Mouse (Mus musculus) left cerebral cortex, adult 2 months (tissue): ENCODE data around the gene Sema3b. TPM values are rescaled to one million over a fixed set of nuclear protein-coding genes. Genes with fewer than 3 reads are reported as not detected.
A peak's percentile ranks its signal among the peaks of the same experiment; 100 is the strongest.

Experiments
- DNase-seq, 2 experiments: peaks; one replicate each; pipeline ENCODE4 v3.0.0; 2021 to 2022; ENCODE audit warnings: low spot score in 2 of 2, mixed read lengths in 1 of 2; ENCODE audit errors: extremely low spot score in 1 of 2
- H3K27ac ChIP-seq: fragments of 200-600 bp; 2 replicates; pipeline ENCODE4 v1.8.1; 2022
- H3K4me3 ChIP-seq: fragments of 200-600 bp; 2 replicates; pipeline ENCODE4 v1.8.1; 2022
- CTCF ChIP-seq: fragments of 200-600 bp; IDR thresholded peaks from 2 replicates; pipeline ENCODE4 v1.8.1; 2022; ENCODE audit warnings: antibody characterized with exemption, mild to moderate bottlenecking, moderate library complexity
- intact Hi-C: fragments of 180-260 bp; cut with DNase I; formaldehyde crosslinking; loops from one replicate; pipeline ENCODE4 v1.15.1; 2025
- total RNA-seq, 2 experiments: library from RNA; stranded (reverse); gene quantifications; 2 replicates each; pipeline ENCODE4 v1.2.3; 2021

The Sema3b gene
- total RNA-seq, 2 experiments from 2014 or later: 3.3 to 4.1 TPM

DNA sequence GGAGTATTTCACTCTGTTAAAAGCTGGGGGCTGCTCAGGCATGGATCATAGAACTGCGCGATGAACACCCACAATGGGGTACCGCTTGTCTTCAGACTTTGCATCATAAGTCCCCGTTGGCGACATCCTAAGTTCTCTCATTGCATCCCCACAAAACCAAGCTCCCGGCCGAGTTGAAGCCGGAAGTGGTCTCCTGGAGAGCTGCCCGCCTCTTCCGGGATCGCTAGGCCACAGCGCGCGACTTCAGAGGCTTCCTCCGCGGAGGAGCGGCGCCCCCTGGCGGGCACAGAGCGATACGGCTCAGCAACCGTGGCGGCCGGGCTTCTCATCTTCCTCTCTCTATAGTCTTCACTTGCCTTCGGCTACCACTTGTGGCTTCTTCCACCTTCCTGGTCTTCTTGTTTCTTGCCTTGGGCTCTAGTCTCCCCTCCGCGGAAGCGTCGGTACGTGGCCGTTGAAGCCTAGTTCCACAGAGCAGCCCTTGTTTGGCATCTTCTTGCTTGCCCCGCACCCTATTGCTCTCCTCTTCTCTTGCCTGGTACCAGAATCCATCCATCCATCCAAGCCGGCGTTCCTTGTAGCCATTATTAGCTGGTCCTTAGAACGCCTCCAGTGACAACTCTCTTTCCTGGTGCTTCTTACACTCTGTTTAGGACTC lies 35.6 kb upstream of the Sema3b start:
- H3K27ac ChIP-seq: peak overlapping the region; percentile 70
- intact Hi-C loops: loop anchor here (1.0 kb wide), 4 partner anchors 18 to 94 kb away; no protein-coding TSS in a partner anchor

DNA sequence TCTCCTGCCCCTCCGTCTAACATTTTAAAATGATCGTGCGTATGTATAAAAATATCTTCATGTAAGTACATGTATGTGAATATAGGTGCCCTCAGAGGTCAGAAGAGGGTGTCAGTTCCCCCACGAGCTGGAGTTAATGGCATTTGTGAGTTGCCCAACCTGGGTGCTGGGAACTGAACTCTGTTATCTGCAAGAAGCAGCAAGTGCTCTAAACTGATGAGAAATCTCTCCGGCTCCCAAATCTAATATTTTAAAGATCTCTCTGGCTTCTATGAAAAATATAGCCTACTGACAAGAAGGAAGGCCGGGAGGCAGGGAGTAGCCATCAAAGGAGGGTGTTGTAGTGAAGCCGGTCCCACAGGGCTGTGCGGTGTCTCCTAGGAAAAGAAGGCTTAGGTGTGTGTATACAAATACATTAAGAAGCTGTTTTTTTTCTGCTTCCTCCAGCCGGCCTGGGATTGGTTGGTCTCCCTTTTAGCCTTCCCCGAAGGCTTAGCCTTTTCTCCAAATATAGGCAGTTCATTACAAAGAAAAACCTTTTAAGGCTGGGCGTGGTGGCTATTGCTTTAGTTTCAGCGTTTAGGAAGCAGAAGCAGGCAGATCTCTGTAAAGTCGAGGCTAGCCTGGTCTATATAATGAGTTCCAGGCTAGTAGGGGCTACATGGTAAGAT lies 34.6 kb upstream of the Sema3b start:
- no peak for DNase-seq
- no peak overlapping the region for H3K27ac ChIP-seq
- intact Hi-C loops: loop anchor here (1.0 kb wide), 2 partner anchors 17 to 41 kb away; no protein-coding TSS in a partner anchor

More for the DNA sequence above, 35.6 kb upstream of the Sema3b start:
- DNase-seq: peak; percentile 91 to 92
- peak overlapping the region; percentile 38 for H3K4me3 ChIP-seq
- TF ChIP-seq CTCF: no peak; the same call in none of the 2 replicates

DNA sequence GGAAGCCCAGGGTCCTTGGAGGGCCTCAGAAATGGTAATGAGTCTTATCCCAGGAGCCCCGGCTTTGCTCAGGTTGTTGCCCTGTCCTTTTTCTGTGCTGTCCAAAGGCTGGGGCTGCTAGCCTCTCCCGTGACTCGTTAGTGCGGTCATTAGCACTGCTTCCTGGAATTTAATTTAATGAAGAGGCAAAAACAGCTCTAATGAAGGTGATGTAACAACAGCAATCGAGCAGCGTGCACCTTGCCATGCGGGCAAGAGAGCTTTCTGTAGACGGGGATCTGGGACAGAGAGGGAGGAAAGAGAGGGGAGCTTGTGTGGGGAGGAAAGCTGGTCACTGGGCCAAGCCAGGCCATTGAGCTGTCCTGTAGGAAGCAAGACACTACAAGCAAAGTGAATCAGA lies 32.6 kb upstream of the Sema3b start:
- intact Hi-C loops: no loop called here
- no peak for DNase-seq
- H3K27ac ChIP-seq: no peak overlapping the region
- TF ChIP-seq CTCF: no peak
- no peak overlapping the region for H3K4me3 ChIP-seq

More for the DNA sequence above, 34.6 kb upstream of the Sema3b start:
- no peak for TF ChIP-seq CTCF
- H3K4me3 ChIP-seq: no peak overlapping the region

DNA sequence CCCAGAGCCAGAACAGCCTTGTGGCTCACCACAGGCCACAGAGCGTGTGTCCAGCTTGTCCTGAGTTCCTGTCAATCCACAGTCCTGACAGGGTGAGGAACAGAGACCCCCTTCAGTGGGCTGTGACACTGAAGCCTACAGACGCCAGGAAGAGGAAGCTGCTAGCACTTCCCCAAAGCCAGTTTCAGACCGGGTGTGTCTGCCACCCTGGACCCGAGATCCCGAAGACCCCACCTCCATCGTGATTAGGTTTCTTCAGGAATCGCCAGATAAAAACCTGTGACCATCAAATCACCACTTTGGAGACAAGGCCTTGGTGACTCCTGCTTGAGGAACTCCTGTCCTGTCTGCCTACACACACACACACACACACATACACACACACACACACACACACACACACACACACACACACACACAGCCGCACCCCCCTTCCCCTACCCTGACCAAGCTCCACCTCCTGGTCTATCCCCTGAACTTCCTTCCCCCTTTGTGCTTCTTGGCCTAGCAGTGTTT lies 31.3 kb upstream of the Sema3b start:
- TF ChIP-seq CTCF: no peak
- intact Hi-C loops: no loop called here
- DNase-seq: no peak

DNA sequence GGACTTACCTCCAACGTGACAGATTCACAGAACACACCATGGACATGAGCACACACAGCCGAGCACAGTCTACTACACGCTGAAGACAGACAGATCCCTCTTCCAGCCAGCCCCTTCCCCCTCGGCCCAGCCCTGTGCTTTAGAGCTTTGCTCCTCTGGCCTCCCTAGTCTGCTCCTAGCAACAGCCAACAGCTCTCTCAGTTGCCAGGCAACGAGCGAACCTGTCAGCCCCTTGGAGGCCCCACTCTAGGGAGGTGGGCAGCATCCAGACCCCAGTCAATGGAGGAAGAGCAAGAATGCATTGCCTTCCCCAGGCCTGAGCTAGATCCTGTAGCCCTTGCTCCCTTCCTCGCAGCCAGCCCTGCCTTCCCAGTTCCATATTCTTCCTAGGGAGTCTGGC lies 28.0 kb upstream of the Sema3b start:
- no peak for TF ChIP-seq CTCF
- intact Hi-C loops: no loop called here
- no peak for DNase-seq
- H3K27ac ChIP-seq: no peak overlapping the region
- no peak overlapping the region for H3K4me3 ChIP-seq

More for the DNA sequence above, 31.3 kb upstream of the Sema3b start:
- H3K4me3 ChIP-seq: no peak overlapping the region
- no peak overlapping the region for H3K27ac ChIP-seq

DNA sequence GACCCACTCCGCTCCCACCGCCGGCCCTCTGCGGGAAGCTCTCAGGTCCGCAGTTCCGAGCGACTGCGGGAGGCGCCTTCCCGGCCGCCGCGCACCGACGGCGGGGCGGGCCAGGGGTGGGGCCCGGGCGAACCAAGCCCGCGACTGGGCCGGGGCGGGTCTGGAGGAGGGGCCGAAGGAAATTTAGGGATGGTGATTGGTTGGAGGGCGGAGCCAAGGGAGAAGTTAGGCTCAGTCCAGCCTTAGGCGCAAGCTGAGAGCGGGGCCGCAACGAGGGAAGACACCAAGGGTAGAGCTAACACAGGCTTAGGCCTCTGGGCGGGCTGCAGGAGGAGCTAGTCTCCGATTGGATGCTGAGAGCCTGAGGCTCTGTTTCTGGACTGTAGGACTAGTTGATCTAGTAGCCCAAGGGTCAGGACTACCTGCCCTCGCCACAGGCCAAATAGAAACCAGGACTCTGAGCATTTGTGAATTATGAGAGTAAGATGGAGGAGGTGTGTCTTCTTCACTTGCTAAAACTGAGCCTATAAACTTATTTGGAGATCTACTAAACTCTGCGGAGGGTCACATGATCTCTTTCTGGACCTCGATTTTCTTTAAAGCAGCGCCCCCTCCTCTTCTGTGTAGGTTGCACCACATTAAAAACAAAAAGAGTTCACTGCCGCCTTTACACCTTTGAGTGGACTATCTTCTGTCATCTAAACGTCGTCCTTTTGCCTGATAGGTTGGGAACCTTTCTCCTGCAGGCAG lies 26.4 kb upstream of the Sema3b start, which contains the start of gene Gnai2:
Gnai2 (minus strand) TSS at position 89 of the 750 bp plus-strand sequence.
- Histone ChIP-seq H3K4me3 (peak within 1 kb of the TSS; percentile 84), H3K27ac (peak within 1 kb of the TSS; percentile 87)
- peak; percentile 91 to 92 for DNase-seq
- TF ChIP-seq CTCF: no peak; the same call in 1 of the 2 replicates
- intact Hi-C loops: no loop called here

DNA sequence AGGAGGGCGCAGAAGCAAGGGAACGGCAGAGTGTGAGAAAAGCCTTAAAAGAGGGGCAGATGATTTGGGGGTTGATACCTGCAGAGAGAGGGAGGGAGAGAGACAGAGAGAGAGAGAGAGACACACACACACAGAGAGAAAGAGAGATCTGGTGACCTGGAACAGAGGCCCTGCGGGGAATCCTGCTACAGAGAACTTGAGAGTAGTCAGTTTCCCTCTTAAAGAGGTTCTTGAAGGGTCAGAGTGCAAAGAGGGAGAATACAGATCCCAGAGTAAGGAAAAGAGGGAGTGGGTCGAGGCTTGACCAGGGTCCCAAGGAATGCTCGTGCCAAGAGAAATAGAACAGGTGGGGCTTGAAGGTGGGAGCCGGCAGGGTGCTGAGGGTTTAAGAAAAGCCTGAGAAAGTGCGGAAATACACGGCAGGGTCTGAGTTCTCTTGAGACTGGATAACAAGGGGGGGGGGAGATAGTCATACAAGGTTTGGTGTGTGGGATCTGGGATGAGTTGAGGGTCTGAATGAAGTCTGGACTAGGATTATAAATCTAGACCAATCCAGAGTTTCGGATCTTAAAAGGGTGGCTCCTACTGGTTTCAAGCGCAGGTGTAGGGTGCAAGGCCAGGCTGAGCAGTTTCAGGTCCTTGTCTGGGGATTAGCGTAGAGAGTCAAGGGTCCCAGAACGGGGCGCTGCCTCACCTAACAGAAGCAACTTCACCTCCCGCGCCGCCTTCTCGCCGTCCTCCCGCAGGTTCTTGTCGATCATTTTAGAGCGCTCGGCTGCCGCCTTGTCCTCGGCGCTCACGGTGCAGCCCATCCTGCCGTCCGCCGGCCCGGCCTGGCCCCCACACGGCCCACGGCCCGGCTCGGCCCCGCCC lies 25.6 kb upstream of the Sema3b start:
- intact Hi-C loops: loop anchor here (1.0 kb wide), 1 partner anchor 22 kb away; no protein-coding TSS in a partner anchor
- H3K4me3 ChIP-seq: peak overlapping the region; percentile 84
- TF ChIP-seq CTCF: no peak
- no peak for DNase-seq
- peak overlapping the region; percentile 87 for H3K27ac ChIP-seq

DNA sequence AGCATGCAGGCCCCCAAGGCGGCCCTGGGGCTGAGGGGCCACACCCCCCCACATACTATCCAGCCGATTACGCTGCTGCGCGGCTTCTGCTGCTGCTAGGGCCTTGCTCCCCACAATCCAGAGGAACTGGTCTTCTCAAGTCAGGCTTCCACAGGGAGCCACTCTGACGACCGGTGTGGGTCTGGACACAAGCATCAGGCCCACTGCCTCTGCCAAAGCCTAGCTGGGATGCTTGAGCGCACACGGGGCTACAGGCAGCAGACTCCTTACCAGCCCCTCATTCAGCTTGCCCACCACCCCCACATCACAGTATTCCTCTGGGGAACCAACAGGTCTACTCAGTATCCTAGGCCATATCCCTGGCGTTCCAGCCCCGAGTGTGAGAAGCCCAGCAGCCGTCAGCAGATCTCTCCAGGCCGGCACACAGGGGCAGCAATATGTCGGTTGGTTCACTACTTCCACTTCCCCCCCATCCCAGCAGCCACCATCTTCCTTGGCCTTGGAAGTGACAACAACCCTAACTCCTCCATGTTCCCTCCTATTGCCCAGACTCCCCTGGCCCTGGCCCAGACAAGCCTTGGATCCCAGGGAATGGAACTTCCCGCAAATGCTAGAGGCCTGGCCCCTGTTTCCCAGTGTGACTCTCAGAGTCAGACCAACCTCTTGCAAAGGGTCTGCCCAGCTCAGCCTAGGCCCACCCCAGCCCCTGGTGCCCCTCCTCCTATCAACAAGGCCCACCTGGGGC lies 24.8 kb upstream of the Sema3b start:
- no peak for DNase-seq
- TF ChIP-seq CTCF: no peak
- peak overlapping the region; percentile 84 for H3K4me3 ChIP-seq
- peak overlapping the region; percentile 87 for H3K27ac ChIP-seq
- intact Hi-C loops: loop anchor here (1.0 kb wide), 1 partner anchor 22 kb away; no protein-coding TSS in a partner anchor

DNA sequence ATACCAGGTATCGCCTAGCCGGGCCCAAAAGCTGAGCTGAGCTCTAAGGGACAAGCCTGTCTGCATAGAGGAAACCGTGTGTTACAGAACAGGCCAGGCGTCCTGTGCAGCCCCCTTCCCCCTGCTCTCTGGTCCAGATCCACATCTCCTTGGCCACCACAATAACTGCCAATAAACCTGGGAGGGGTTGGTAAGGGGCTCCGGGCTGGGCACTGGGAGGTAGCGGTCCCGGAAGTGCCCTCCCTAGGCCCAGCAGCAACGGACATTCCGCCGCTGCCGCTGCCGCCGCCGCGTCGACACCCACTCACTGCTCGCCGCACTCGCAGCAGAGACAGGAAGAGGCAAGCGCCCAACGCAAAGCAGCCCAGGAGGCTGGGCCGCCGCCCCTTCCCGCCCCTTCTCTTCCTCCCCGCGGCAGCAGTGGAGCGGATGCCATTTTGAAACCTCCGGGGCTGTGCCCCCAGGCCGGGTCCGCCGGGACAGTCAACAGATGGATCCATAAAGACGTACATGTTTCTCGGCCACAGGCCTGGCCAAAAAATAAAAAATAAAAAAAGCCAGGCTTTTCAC lies 24.1 kb upstream of the Sema3b start:
- TF ChIP-seq CTCF: no peak
- peak; percentile 73 to 83 for DNase-seq
- Histone ChIP-seq H3K4me3 (peak overlapping the region; percentile 84), H3K27ac (peak overlapping the region; percentile 87)
- intact Hi-C loops: no loop called here

DNA sequence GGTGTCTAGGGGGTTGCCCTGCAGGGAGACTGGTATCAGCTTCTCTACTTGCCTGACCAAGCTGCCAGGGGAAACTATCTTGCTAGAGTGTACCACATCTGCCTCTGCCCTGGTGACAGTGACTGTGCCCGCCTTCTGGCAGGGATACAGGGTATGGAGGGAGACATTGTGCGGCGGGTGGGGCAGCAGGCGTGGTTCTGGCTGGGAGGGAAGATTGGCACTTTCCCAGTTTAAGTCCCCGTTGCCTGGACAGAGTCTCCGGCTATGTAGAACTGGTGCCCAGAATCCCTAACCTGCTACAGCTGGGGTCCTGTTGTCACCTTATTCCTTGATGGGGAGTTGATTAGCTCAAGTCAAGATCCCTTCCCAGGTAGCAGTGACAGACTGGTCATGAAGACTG lies 23.4 kb upstream of the Sema3b start:
- H3K4me3 ChIP-seq: peak overlapping the region; percentile 84
- intact Hi-C loops: no loop called here
- no peak for TF ChIP-seq CTCF
- H3K27ac ChIP-seq: peak overlapping the region; percentile 87
- peak in 1 of 2 experiments; percentile 50 for DNase-seq
